Mouse (Mus musculus) stomach, embryonic 15.5 days (tissue): ENCODE results near the gene Ttl. TPM values are rescaled to one million over a fixed set of nuclear protein-coding genes. Genes with fewer than 3 reads are reported as not detected.

Source experiments
- ATAC-seq: fragments of 200-750 bp; cut with Nextera tagmentation; 2 replicates; pipeline ENCODE4 v1.8.0; 2017; ENCODE audit warnings: low read depth, moderate number of reproducible peaks, moderate TSS enrichment; ENCODE audit not compliant: insufficient read depth, low FRiP score
- H3K27ac ChIP-seq: fragments of 300-500 bp; sonication (generic); 2 replicates; pipeline ENCODE4 v1.5.1; 2015; ENCODE audit warnings: mild to moderate bottlenecking, inconsistent platforms
- H3K27me3 ChIP-seq: fragments of 300-500 bp; sonication (generic); replicated peaks from 2 replicates; pipeline ENCODE4 v1.6.1; 2015; ENCODE audit warnings: inconsistent platforms
- H3K36me3 ChIP-seq: fragments of 300-500 bp; sonication (generic); 2 replicates; pipeline ENCODE4 v1.6.1; 2015; ENCODE audit warnings: inconsistent platforms
- H3K4me1 ChIP-seq: fragments of 300-500 bp; sonication (generic); 2 replicates; pipeline ENCODE4 v1.6.1; 2015; ENCODE audit warnings: inconsistent platforms
- H3K4me2 ChIP-seq: fragments of 300-500 bp; sonication (generic); 2 replicates; pipeline ENCODE4 v1.6.1; 2015; ENCODE audit warnings: mild to moderate bottlenecking, inconsistent platforms
- H3K4me3 ChIP-seq: fragments of 300-500 bp; sonication (generic); replicated peaks from 2 replicates; pipeline ENCODE4 v1.5.1; 2015; ENCODE audit warnings: inconsistent platforms
- H3K9ac ChIP-seq: fragments of 300-500 bp; sonication (generic); 2 replicates; pipeline ENCODE4 v1.6.1; 2015; ENCODE audit warnings: inconsistent platforms
- H3K9me3 ChIP-seq: fragments of 300-500 bp; sonication (generic); 2 replicates; pipeline ENCODE4 v1.6.1; 2016; ENCODE audit warnings: inconsistent platforms
- WGBS: fragments of 180-500 bp; shearing (Covaris S2); methylation state at CpG from one replicate; pipeline ENCODE4 v1.1.7; 2015; 5-methylcytosine and 5-hydroxymethylcytosine counted together
- polyA plus RNA-seq: library from polyadenylated mRNA; unstranded; fragments of >200 nt; fragmentation: Nextera tagmentation; extraction: Ambion mirVana; gene quantifications from 2 replicates; pipeline ENCODE4 v1.2.1, GENCODE M21; 2015

Gene Ttl
- polyA plus RNA-seq, 1 experiment from 2014 or later: 13.4 TPM

DNA sequence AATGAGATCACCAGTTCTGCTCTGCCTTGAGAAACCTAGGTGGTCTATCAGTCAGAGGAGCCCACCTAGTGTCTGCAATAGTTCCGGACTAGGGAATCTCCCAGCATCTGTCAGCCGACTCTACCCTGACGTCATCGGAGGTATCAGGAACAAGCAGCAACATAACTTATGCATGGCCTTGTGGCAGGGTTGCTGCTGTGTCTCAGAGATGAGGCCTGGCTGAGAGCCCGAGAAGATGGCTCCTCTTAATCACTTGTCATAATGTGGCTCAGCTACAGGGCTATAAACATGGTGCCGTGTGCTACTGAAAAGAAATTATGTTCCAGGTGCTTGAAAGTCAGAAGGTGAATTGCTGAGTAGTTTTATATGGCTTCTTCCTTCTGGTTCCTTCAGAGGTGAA is 10.0 kb upstream of the Ttl start:
- Histone ChIP-seq H3K9ac (no peak overlapping the region), H3K9me3 (no peaks in the 10 kb centered on the region), H3K27ac (no peak overlapping the region), H3K4me2 (no peak overlapping the region), H3K27me3 (no peaks in the 10 kb centered on the region), H3K36me3 (no peaks in the 10 kb centered on the region), H3K4me1 (no peaks in the 10 kb centered on the region), H3K4me3 (no peak overlapping the region)
- 84% methylated on average over 6 of the region's 6 CpGs for WGBS
- no peak for ATAC-seq

DNA sequence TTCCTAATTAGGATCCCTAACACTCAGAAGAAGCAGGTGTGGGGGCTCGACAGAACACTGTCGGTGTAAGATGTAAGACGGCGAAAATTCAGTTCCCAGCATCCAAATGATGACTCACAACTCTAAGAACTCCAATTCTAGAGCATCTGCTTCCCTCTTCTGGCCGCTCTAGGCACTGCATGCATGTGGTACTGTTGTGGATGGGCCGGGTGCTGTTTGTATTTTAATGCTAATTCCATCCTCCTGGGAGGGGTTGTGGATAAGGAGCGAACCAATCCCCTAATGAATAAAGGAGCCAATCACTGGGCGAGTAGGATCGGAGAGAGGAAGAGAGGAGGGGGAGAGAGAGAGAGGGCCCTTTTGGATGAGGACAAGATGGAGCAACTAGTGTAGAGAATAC is 9.1 kb upstream of the Ttl start:
- 49% methylated on average over 9 of the region's 9 CpGs for WGBS
- Histone ChIP-seq H3K4me2 (no peak overlapping the region), H3K9ac (no peak overlapping the region), H3K4me3 (no peak overlapping the region), H3K9me3 (no peaks in the 10 kb centered on the region), H3K27me3 (no peaks in the 10 kb centered on the region), H3K36me3 (no peaks in the 10 kb centered on the region), H3K4me1 (no peaks in the 10 kb centered on the region), H3K27ac (no peak overlapping the region)
- ATAC-seq: no peak

DNA sequence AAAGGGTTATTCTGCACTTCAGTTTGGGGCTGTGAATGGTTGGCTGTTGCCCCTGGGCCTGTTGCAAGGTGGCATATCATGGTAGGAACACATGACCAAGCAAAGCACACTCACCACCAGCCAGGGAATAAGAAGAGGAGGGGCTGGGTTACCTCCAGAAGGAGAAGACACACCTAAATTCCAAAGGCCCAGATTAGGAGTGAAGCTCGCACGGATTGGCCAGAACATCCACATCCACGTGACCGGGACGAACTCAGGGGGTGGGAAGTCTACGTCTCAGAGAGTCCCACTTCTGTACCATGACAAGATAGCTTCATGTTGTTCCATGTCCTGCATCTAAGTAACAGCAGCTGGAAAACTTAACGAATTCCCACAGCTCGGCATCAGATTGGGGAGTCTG is 8.5 kb upstream of the Ttl start:
- Histone ChIP-seq H3K4me1 (no peaks in the 10 kb centered on the region), H3K9me3 (no peaks in the 10 kb centered on the region), H3K27me3 (no peaks in the 10 kb centered on the region), H3K4me2 (no peak overlapping the region), H3K27ac (no peak overlapping the region), H3K36me3 (no peaks in the 10 kb centered on the region), H3K4me3 (no peak overlapping the region), H3K9ac (no peak overlapping the region)
- WGBS: 92% methylated on average over 8 of the region's 8 CpGs
- ATAC-seq: no peak

DNA sequence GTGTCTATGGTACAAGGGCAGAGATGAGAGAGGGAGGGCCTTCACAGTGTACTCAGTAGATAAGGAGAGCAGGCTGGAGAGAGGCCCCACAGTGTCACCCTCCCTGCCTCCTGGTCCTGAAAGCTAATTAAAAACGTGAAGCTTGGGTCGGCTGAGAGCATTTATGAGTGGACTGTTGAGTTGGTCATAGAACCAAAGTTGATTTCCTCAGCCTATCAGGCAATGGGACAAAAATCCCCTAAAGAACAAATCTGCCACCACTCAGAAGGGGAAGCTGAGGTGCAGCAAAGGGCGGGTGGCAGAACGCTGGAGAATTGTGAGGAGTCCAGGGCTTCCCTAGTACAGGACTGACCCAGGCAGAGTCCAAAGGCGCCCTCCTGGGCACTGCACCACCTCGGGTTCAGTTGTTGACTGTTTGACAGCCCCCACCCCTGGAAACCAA is 7.8 kb upstream of the Ttl start:
- Histone ChIP-seq H3K9me3 (no peaks in the 10 kb centered on the region), H3K27me3 (no peaks in the 10 kb centered on the region), H3K4me2 (no peak overlapping the region), H3K9ac (no peak overlapping the region), H3K4me3 (no peak overlapping the region), H3K36me3 (no peaks in the 10 kb centered on the region), H3K4me1 (no peaks in the 10 kb centered on the region), H3K27ac (no peak overlapping the region)
- 85% methylated on average over 6 of the region's 6 CpGs for WGBS
- ATAC-seq: peak; percentile 63; the same call in 1 of the 2 replicates

DNA sequence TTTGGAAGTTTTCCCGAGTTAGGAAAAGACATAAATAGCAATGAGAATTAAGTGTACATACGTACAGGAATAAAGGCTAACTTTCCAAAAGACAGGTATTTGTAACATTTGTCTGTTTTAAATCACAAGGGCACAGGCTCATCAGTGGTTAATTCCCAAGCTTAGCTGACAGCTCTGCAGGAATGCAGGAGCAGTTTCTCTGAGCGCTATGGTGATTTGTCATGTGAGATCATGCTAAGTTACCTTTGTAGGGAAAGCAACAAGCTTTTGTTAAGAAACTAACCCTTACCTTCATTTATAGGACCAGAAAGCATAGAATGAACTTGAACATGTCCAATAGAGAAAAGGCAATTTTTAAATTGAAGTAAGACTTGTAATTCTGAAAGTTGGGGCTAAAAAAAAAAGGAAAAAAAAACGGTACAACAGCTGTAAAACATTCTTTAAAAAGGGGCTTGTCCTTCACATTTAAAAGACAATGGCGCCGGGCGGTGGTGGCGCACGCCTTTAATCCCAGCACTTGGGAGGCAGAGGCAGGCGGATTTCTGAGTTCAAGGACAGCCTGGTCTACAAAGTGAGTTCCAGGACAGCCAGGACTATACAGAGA is 4.2 kb upstream of the Ttl start:
- Histone ChIP-seq H3K36me3 (no peaks in the 10 kb centered on the region), H3K9me3 (no peaks in the 10 kb centered on the region), H3K27me3 (no peaks in the 10 kb centered on the region), H3K4me1 (peaks cover under 1% of the 10 kb centered on the region; the same call in 1 of the 2 replicates), H3K9ac (no peak overlapping the region), H3K27ac (no peak overlapping the region), H3K4me3 (no peak overlapping the region), H3K4me2 (no peak overlapping the region)
- ATAC-seq: no peak
- WGBS: 56% methylated on average over 10 of the region's 10 CpGs

DNA sequence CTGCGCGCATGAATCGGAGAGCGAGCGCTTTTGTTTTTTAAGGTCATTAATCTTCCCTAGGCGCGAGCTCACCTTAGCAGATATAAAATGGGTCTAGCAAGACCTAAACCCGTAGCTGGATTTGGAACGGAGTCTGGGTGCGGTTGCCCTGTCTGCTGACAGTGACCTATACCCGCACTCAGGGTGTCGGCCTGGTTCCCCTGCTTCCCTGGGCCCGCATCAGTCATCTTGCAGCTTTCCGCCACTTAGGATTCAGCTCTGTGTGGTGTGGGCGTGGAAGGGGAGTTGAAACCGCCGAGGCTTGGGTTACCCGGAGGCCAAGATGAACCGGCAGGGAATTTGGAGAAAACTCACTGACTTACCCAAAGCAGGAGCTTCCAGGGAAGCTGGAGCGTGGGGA is 584 bp downstream of the Ttl start:
- Histone ChIP-seq H3K4me1 (peaks cover 5% of the 10 kb centered on the region; the same call in 1 of the 2 replicates), H3K27me3 (no peaks in the 10 kb centered on the region), H3K36me3 (no peaks in the 10 kb centered on the region; the same call in 1 of the 2 replicates), H3K27ac (peak overlapping the region; percentile 70), H3K9ac (peak overlapping the region; percentile 57), H3K4me3 (peak overlapping the region; percentile 78), H3K9me3 (no peaks in the 10 kb centered on the region), H3K4me2 (peak overlapping the region; percentile 85)
- 0% methylated on average over 20 of the region's 20 CpGs for WGBS
- ATAC-seq: peak; percentile 72

DNA sequence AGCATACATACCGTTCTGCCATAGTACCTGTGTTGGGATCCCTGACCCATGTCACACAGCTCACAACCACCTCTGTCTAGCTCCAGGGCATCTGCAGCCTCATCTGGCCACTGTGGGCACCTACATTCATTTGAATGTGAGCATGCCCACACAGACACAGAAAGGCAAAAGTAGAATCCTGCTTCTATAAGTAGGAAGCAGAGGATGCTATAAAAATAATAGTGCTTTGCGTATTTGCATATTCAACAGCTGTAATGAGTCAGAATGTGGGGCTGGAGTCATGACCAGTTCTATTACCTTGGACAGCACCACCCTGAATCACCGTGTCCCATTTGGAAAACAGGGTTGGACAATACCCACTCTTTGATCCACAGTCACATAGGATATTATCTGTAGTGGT is 4.6 kb downstream of the Ttl start:
- WGBS: 86% methylated on average over 3 of the region's 3 CpGs
- ATAC-seq: no peak
- Histone ChIP-seq H3K36me3 (no peaks in the 10 kb centered on the region; the same call in 1 of the 2 replicates), H3K9me3 (no peaks in the 10 kb centered on the region), H3K4me2 (no peak overlapping the region), H3K9ac (no peak overlapping the region), H3K4me3 (no peak overlapping the region), H3K27me3 (no peaks in the 10 kb centered on the region), H3K4me1 (peaks cover 5% of the 10 kb centered on the region; the same call in 1 of the 2 replicates), H3K27ac (no peak overlapping the region)

DNA sequence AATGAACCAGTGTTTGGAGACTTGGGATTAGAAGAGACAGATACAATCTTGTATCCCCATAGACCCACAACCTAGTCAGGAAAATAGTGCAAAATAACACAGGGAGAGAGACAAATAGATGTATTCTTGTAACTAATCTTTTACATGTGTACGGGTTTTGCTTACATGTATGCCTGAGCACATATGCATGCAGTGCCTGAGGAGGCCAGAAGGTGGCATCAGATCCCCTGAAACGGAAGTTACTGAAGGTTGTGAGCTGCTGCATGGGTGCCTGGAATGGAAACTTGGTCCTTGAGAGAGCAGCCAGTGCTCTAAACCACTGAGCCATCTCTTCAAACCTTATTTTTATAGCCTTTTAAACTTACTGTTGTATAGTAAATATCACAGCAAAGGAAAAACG is 12.6 kb downstream of the Ttl start:
- Histone ChIP-seq H3K4me2 (no peak overlapping the region), H3K27ac (no peak overlapping the region), H3K4me1 (no peaks in the 10 kb centered on the region), H3K27me3 (no peaks in the 10 kb centered on the region), H3K4me3 (no peak overlapping the region), H3K9ac (no peak overlapping the region), H3K9me3 (no peaks in the 10 kb centered on the region), H3K36me3 (peaks cover 16% of the 10 kb centered on the region; the same call in 1 of the 2 replicates)
- WGBS: 74% methylated on average over 3 of the region's 3 CpGs
- no peak for ATAC-seq

DNA sequence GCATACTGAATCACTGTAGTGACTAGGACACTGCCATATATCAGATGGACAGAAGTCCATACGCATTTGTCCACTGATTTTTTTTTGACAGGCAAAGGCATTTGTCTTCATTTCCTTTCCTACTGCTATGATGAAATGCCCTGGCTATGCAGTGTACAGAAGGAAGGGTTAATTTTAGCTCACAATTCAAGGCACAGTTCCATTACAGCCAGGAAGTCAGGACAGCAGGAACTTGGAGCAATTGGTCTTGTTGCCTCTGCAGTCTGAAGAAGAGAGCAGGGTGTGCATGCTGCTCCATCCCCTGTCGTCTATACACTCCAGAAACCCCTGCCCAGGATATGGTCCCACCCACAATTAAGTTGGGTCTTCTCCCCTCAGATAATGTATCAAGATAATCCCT is 13.5 kb downstream of the Ttl start:
- ATAC-seq: no peak
- H3K27me3 ChIP-seq: no peaks in the 10 kb centered on the region
- H3K4me3 ChIP-seq: no peak overlapping the region
- H3K9me3 ChIP-seq: no peaks in the 10 kb centered on the region
- no peak overlapping the region for H3K27ac ChIP-seq
- WGBS: 71% methylated on average over 2 of the region's 2 CpGs
- H3K36me3 ChIP-seq: peaks cover 17% of the 10 kb centered on the region; the same call in 1 of the 2 replicates
- no peaks in the 10 kb centered on the region for H3K4me1 ChIP-seq
- no peak overlapping the region for H3K9ac ChIP-seq
- no peak overlapping the region for H3K4me2 ChIP-seq

DNA sequence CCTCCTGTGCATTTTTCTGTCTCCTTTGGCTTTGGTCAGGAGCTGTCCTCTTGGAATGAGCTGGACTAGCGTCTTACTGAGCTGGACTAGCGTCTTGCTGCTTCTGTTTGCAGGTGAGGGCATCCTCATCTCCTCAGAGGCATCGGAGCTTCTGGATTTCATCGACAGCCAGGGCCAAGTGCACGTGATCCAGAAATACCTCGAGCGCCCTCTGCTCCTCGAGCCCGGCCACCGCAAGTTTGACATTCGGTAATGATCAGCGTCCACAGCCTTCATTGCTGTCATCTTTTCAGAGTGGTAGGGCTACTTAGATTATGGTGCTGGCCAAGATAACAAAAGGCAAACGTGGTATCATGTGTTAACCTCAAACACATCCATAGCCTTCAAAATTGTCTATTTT is 15.4 kb downstream of the Ttl start:
- H3K4me3 ChIP-seq: no peak overlapping the region
- H3K27me3 ChIP-seq: no peaks in the 10 kb centered on the region
- H3K36me3 ChIP-seq: peaks cover 21% of the 10 kb centered on the region; the same call in 1 of the 2 replicates

DNA sequence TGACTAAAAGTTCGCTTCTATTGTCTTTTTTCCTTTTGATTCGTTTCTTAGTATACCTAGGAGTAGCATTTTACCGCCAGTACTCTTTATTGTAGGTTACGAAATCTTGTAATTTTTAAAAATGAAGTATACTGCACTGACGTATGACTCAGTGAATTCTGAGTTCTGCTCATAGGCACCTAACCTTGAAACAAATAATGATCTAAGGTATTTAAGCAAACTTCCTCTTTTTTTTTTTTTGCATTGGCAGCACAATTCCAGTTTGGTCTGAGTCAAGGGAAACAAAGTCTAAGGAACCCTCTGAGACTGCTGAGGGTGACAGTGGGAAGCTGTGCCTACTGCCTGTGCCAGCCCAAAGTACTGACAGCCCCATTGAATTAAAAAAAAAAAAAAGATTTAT is 17.8 kb downstream of the Ttl start:
- H3K4me2 ChIP-seq: no peak overlapping the region
- WGBS: 90% methylated on average over 5 of the region's 5 CpGs
- no peak for ATAC-seq
- H3K9ac ChIP-seq: no peak overlapping the region
- no peaks in the 10 kb centered on the region for H3K27me3 ChIP-seq
- no peak overlapping the region for H3K27ac ChIP-seq
- peaks cover 13% of the 10 kb centered on the region; the same call in 1 of the 2 replicates for H3K36me3 ChIP-seq
- no peaks in the 10 kb centered on the region for H3K9me3 ChIP-seq
- no peaks in the 10 kb centered on the region for H3K4me1 ChIP-seq
- H3K4me3 ChIP-seq: no peak overlapping the region

More for the DNA sequence above, 15.4 kb downstream of the Ttl start:
- Histone ChIP-seq H3K9ac (no peak overlapping the region), H3K4me1 (no peaks in the 10 kb centered on the region), H3K27ac (no peak overlapping the region), H3K4me2 (no peak overlapping the region), H3K9me3 (no peaks in the 10 kb centered on the region)
- ATAC-seq: no peak
- 69% methylated on average over 13 of the region's 13 CpGs for WGBS

DNA sequence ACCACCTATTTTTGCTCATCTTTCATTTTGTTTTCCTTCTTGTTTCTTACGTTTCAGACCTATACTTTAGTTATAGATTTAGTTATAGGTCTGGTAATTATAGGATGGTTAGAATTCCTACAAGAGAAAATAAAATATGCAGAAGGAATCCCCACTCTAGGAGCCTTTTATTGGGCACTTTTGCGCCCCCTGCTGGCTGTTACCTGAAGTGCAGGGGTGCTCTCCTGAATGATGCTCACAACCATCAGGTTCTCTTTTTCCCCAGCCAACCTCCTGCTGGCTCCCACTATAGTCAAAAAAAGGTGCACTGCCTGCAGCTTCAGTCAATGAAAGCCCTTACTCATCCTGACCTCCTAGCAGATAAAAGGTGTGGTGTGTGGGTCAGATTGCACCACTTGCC is 19.2 kb downstream of the Ttl start:
- no peaks in the 10 kb centered on the region for H3K9me3 ChIP-seq

DNA sequence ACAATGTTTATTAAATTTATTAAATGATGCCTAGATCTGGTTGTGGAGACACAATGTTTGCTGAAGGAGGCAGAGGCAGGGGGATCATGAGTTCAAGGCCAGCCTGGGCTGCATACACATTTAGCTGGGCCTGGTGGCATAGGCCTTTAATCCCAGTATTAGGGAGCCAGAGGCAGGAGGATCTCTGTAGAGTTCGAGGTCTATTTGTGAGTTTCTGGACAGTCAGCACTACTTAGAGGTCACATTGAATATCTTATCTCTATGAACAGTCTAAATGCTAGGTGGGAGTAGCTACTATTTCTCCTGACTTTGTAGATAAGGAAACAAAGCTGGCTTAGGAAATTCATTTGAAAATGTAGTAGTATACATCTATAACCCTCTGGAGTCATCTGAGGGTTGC is 21.8 kb downstream of the Ttl start:
- Histone ChIP-seq H3K4me1 (no peaks in the 10 kb centered on the region), H3K36me3 (peaks cover 10% of the 10 kb centered on the region; the same call in 1 of the 2 replicates), H3K9ac (no peak overlapping the region), H3K27me3 (no peaks in the 10 kb centered on the region), H3K9me3 (no peaks in the 10 kb centered on the region), H3K4me3 (no peak overlapping the region), H3K4me2 (no peak overlapping the region), H3K27ac (no peak overlapping the region)
- 89% methylated on average over 1 of the region's 1 CpGs for WGBS
- no peak for ATAC-seq

More for the DNA sequence above, 19.2 kb downstream of the Ttl start:
- Histone ChIP-seq H3K9ac (no peak overlapping the region), H3K4me3 (no peak overlapping the region), H3K27me3 (no peaks in the 10 kb centered on the region), H3K36me3 (peaks cover 13% of the 10 kb centered on the region), H3K4me2 (no peak overlapping the region), H3K4me1 (no peaks in the 10 kb centered on the region), H3K27ac (no peak overlapping the region)
- WGBS: 51% methylated on average over 2 of the region's 2 CpGs
- ATAC-seq: no peak
